Comparison of ENCODE assay signal across 13 mouse cellular contexts in genomic region chr8:39781424-39782161, GRCm38 (mm10).
"Had no signal": no experiment of that assay in that cellular context is flagged by ENCODE, and none has a peak within 500 bp of the region (broad histone marks: within the 10 kb centered on the region; RNA-seq: fewer than 3 reads in every experiment).

No protein-coding gene starts in this region.

- H3K9me3 ChIP-seq: limb, embryonic 15.5 days; liver, embryonic 12.5 days; midbrain, embryonic 12.5 days; neural tube, embryonic 13.5 days had no signal

- H3K27ac ChIP-seq: limb, embryonic 15.5 days; liver, embryonic 12.5 days; midbrain, embryonic 12.5 days; neural tube, embryonic 13.5 days had no signal

- H3K9ac ChIP-seq: limb, embryonic 15.5 days; liver, embryonic 12.5 days; midbrain, embryonic 12.5 days; neural tube, embryonic 13.5 days had no signal

- H3K4me2 ChIP-seq: limb, embryonic 15.5 days; liver, embryonic 12.5 days; midbrain, embryonic 12.5 days; neural tube, embryonic 13.5 days had no signal

- DNase-seq: kidney, adult 18-20 months; kidney, postnatal 10 days; layer of hippocampus, postnatal 36 days; retina, postnatal 1 day; right cerebral cortex, postnatal 4 days; spleen, adult 18-20 months; thymus, adult 2 months; thymus, postnatal 25 days had no signal

- H3K36me3 ChIP-seq: limb, embryonic 15.5 days; liver, embryonic 12.5 days; midbrain, embryonic 12.5 days; neural tube, embryonic 13.5 days had no signal

- ATAC-seq: liver, embryonic 12.5 days; midbrain, embryonic 16.5 days had no signal

- H3K27me3 ChIP-seq: limb, embryonic 15.5 days; liver, embryonic 12.5 days; midbrain, embryonic 12.5 days; neural tube, embryonic 13.5 days had no signal

- H3K4me1 ChIP-seq: limb, embryonic 15.5 days; liver, embryonic 12.5 days; midbrain, embryonic 12.5 days; neural tube, embryonic 13.5 days had no signal

- H3K4me3 ChIP-seq: limb, embryonic 15.5 days; liver, embryonic 12.5 days; midbrain, embryonic 12.5 days; neural tube, embryonic 13.5 days had no signal
